Mouse (Mus musculus) layer of hippocampus, postnatal 10 days (tissue): ENCODE data around the gene Agbl1. TPM values are rescaled to one million over a fixed set of nuclear protein-coding genes. Genes with fewer than 3 reads are reported as not detected.
"Not testable (repeated sequence)": the region's sequence is repeated elsewhere in the genome, so short reads cannot be mapped to it uniquely, and the experiment has no call there.

Experiments
- DNase-seq, 2 experiments: peaks; one replicate each; pipeline ENCODE4 v3.0.0; 2021; ENCODE audit warnings: low spot score in 2 of 2
- total RNA-seq, 2 experiments: library from RNA; stranded (reverse); gene quantifications; 2 replicates each; pipeline ENCODE4 v1.2.3; 2021

Agbl1 gene
- total RNA-seq, 2 experiments from 2014 or later = 0.37 to 0.40 TPM

DNA sequence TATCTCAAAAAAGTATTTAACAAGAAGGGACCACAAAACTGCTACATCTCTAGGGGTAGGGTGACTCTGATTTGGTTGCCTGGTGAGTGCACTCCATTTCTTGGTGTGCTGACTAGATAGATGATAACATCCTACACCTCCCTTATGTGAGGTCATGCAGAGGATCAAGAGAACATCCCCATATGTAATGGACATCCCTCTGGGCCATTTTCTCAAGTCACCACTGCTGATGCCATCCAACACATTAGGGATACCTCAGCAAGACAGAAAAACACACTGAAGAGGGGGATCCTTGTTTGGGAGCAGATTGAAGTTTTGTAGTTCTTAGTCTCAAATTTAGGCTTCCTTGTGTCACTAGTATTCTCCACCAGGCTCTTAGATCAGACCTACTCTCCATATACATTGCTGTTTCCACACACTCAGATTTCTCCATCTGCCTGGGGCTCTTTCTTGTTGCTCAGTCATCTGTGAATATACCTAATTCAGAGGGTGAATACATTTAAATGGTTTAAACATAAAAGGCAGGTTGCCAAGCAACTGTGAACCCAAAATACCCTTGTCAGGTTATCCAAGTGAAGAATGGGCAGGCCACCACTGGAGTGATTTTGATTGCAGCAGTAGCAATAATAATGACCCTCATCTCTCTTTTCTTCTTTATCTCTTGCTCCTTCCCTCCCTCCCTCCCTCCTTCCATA, 331.0 kb downstream of the Agbl1 start:
- no peak for DNase-seq

DNA sequence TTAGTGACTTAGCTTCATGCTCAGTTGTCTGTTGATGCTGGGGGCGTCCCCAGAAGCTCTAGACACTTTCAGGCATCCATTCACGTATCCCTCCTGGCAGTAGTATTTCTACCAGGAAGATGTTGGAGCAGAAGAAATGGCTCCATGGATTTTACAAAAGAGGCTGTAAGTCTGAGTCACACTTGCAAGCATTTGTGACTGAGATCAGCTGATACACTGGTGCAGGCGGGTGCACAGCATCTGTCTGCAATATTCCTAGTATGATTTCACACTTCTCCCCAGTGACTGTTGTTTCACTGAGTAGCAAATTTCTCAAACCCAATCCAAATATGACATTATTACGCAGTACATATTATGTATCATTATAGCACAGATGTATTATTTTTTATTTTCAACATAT, 332.8 kb downstream of the Agbl1 start:
- DNase-seq = no peak

DNA sequence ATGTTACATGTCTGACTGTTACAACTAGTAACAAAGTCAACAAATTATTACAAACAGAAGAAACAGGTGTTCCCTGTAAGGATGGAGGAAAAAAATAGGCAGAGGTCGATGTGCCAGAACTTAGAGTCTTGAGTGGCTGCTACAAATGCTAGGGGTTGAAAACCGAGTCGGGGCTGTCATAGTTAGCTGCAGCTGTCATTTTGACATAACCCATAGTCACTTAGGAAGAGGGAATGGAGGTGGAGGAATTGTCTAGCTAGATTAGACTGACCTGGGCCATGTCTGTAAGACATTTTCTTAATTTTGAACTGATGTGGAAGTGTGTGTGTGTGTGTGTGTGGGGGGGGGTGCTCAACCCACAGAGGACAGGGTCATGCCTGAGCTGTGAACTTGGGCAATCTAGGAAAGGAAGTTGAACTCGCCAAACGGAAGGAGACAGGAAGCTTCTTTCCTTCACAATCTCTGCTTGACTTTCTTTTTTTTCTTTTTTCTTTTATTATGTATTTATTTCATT, 364.9 kb downstream of the Agbl1 start:
- no peak for DNase-seq

DNA sequence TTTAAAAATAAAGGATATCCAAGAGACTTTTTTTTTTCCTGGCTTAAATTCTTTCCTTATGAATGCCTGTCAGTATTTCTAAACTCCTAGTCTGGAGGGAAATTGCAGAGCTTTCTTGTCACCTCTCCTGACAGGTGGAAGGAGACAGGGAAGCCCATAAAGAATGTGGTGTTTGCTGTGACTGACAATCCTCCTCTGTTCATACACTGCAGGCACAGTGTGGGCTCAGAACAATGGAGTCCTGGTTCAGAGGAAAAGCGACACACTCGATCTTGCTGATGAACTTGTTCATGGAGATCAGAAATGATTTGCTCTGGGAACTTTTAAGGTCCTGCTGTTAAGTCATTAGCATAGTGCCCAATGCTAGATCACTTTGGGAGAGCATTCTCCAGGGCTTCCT, 368.1 kb downstream of the Agbl1 start:
- DNase-seq = peak in 1 of 2 experiments; percentile 9

DNA sequence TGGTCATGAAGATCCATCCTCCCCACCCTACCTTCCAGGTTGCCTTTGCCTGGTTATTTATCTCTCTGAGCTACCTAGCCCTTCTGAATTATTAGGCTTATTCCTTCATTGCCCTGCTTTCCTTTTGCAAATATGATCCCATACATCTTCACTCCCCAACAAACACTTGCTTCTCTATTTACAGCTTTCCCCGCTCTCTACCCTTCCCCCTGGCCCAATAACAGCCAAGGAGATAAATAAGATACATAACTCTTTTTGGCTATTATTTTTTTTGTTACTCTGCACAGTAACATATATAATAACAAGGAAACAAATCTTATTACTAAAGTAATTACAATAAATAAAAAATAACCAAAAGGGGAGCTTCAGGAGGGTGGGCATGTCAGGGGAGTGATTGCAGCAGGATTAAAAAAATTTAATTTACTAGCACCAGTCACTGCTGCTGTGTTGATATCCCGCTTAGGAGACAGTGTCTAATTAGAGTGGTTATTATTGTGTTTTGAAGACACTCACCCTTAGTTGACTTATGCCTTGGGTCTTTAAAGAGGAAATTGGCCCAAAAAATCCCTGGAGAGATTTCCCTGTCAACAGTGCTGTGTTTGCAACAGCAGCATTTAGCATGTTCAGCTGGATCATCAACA, 370.5 kb downstream of the Agbl1 start:
- DNase-seq = no peak

DNA sequence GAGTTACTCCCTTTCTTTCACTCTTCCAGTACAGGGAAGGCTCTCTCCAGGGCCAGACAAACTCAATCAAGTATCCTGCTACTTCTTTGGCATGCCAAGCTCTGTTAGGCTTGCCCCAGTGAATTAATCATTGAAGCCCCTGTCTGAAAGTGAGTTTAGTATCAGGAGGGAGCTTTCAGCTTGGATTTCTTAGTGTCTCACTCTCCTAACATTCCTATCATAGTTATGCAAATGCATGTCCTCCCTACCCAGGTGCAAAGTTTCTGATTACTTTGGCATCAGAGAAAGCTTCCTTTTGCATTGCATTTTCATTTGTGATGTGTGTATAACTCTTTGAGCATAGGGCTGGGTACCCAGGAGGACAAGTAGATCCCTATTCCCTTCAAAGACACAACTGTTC, 399.8 kb downstream of the Agbl1 start:
- DNase-seq = no peak

DNA sequence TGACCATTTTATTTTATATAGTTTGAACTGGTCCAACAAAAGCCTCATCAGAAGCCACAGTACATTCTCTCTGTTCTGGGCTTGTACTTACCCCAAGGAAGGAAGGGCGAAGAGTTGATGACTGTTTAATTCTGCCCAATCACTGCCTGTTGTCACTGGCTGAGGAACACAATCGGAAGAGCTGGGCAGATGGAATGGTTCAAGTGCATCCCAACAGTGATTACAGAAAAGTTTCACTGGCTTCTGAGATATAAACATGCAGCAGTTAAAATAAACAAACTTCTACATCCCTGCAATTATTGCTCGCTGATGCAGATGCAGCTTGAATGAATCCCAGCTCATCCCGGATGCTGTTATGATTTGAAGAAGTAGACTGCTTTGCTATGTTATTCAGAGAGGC, 421.3 kb downstream of the Agbl1 start:
- DNase-seq = no peak

DNA sequence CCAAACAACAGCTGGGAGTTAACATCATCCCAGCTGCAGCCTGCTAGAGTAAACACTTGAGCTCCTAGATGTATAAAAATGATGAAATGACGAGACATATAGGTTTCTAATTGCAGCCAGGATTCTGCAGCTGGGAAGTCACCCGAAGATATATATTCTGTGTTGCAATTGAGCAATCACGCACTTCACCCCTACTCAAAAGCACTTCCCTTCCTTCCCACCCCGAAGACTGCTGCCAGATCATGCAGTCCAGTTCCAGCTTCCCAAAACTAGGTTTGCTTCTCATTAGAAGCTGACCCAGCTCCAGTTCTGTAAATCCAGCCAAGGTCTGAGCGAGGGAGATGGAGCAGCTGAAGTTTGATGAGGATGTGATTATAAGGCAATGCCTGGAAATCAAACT, 431.4 kb downstream of the Agbl1 start:
- DNase-seq = peak in 1 of 2 experiments; percentile 5

DNA sequence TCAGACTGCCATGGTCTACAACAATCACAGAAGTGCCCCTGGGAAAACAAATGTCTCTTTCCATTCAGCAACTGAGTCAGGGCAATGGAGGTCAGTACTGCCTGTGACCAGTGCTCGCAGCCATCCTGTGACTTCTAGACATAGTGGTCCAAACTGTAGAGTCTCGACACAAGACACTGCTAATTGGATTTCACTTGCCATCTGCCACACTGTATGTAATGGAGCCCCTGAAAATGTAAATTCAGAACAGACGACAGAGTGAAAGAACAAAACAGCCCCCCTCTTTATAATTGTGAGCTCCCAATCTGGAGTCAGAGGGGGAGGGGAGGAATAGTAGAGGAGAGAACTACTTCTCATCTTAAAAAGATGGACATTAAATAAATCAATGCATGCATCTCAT, 445.2 kb downstream of the Agbl1 start:
- DNase-seq = no peak

DNA sequence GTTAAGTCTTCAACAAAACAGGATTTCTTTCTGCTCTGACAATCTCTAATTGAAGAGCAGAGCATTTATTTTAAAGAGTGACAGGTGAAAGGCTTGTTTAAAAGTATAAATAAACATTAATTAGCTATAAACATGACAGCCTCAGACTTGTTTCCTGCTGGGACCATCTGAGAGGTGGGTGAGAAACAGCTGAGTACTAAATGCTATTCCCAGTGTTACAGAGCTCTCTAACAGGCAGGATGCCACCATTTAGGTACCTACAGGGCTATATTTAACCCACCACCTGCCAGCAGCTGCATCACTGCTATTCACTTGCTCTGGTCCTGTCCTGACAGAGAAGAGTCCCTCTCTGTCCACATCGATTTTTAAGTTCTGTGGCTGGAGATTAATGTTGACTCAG, 471.5 kb downstream of the Agbl1 start:
- no peak for DNase-seq

DNA sequence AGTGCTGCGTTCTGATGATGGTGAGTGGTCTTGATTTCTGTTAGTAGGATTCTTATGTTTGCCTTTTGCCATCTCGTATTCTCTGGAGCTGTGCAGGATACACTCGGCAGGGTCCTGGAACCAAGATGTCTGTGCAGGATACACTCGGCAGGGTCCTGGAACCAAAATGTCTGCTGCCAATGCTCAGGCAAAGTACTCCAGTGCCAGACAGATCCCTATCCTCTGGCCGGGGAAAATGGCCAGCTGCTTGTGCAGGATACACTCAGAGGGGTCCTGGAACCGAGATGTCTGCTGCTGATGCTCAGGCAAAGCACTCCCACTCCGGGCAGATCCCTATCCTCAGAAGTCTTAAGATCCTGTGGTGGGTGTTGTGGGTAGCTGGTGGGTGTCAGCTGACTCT, 502.5 kb downstream of the Agbl1 start:
- DNase-seq = not testable (repeated sequence)

DNA sequence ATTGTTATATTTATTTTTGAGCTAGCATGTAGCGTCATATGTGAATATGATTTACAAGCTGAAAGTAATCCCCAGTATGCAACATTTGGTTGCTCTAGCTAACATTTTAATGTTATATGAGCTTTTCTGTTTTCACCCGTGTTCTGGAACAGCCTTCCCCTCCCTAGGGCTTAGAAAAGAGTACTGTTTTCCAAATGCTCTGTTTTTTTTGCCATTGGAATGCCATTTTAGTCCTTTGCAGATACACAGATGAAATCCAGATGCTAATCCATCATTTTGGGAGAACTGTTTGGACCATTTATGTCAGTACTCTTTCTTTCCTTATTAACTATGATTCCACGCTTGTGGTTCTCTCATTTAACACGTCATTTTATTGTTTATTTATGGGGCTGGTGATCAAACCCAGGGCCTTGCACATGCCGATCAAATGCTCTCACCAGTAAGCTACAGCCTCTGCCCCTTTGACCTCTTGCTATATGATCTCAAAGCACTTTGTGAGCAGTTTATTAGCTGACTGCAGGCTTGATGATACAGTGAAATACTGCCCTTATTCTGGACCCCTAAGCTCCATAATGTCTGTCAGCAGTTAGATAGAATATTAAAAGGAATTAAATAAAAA, 547.7 kb downstream of the Agbl1 start:
- no peak for DNase-seq

DNA sequence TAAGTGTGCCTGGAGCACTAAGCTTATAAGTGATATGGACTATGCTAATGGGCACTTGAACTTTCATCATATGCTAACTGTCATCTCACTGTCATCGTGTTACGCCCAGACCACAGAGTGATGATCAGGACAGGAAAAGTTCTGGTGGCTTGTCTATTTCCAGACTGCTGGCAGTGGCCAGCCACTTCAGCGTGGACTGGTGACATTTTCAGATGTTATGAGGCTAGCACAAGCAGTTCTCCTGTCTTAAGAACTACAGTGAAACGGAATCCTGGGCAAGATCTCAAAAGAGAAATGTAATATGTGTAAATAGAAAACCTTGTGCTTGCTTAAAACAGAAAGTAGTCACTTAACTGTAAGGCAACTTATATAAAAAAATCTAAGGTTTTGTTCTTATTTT, 550.8 kb downstream of the Agbl1 start:
- no peak for DNase-seq

DNA sequence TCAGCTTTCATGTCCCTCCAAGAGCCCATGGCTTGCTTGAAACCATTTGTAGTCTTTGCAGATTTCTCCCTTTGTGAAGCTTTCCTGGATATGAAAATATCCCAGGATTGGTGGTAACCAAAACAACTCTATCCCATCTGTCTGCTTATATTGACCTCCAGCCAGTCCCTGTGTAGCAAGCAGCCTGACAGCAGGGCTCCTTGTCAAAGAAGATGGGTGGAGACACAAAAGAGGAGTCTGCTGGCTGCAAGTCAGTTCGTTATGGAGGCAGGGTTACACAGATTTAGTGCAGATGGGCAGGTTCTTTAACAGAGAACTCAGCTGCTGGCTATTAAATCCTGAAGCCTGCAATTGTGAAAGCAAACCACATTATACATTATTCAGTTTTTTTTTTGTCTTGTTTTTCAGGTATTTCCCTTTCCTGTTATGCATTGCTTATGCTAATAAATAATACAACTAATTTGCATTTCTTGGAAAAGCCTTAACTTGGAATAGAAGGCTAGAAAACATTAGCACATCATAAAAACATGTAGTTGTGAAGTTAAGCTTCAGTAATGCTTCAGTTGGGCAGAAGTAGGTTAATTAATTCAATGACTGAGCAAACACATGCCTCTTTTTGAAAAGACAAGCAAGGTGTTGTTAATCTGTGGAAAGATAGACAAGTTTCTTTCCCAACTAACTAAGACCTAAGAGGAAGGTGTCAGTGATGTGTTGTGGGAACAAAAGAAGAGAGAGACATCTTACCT, 559.0 kb downstream of the Agbl1 start:
- DNase-seq = peak in 1 of 2 experiments; percentile 17

DNA sequence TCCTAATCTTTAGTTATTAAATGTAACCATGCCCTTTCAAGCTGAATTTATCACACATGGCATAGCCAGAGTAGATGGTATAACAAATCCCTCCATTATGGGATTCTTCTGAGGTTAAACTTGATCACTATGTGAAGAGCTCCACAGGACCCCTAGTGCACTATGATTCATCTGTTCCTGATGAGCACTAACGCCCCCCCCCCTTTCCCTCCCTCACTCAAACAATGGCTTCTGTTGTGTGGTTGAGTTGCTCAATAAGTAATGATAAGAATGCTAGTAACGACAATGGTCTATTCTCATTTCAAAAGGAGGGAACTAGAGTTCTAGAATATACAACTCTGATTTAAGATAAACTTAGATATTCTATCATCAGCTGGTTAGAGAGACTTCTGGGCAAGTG, 560.4 kb downstream of the Agbl1 start:
- DNase-seq = no peak

DNA sequence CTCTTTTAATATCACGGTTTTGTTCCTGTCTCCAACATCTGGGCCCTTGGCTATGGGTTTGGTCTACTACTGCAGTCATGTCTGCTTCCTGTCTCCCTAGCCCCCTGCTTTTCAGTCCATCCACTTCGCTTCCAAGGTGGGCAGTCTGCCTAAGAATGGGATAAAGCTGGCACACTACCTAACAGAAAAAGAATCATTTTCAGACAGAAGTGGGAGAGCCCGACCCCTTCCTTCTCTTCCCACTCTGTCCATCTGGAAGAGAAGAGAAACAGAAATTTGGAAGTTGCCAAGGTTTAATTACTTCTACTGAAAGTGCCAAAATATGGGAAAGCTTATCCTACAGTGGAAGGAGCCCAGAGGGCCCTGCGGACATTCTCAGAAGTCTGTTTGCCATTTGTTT, 561.6 kb downstream of the Agbl1 start:
- peak in 1 of 2 experiments; percentile 20 for DNase-seq

DNA sequence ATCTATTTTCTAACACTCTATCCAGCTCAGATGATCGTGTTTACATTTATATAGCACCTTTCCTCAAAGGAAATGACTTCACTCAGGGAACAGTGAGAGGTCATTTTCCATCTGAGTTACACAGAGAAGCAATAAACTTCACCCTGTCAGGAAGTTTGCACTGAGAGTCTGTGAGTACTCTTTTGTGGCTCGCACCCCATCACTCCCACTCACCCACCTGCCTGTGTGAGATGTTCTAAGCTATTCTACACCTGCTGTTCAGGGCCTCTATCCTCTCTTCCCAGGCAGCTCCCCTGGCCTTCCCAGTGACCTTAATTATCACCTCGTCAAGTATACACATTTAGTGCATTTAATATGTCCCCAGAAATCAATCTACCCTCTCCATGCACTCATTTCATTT, 580.3 kb downstream of the Agbl1 start:
- DNase-seq = no peak

DNA sequence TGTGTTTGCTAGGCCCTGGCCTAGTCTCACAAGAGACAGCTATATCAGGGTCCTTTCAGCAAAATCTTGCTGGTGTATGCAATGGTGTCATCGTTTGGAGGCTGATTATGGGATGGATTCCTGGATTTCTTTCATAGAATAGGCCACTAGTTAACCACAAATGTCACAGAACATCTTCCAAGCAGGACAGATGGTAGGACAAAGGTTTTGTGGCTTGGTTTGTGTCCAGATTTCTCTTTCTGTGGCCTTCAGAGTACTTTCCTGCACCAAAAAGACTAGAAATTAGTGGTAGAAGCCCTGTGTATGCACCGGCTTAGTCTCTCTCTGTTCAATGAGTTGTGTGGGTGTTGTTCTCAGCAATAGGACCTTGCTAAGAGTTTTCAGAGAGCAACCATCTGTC, 590.9 kb downstream of the Agbl1 start:
- no peak for DNase-seq

DNA sequence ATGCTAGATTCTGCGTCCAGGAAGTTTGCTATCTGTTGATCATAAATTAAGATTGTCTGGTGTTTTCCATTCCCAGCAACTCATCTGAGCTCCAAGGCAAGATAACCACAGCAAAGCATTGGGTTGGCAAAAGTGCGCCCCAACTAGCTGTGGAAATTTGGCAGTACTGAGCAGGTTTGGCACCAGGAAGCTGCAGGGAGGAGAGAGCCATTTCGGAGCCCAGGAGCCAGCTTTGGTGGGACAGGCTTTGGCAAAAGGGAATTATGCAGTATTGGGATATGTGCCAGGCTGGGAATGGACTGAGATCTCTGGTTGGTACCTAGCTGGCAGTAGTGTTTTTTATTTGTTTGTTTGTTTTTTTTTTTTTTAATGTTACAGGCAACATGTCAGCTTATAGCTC, 612.5 kb downstream of the Agbl1 start:
- peak; percentile 33 to 46 for DNase-seq

DNA sequence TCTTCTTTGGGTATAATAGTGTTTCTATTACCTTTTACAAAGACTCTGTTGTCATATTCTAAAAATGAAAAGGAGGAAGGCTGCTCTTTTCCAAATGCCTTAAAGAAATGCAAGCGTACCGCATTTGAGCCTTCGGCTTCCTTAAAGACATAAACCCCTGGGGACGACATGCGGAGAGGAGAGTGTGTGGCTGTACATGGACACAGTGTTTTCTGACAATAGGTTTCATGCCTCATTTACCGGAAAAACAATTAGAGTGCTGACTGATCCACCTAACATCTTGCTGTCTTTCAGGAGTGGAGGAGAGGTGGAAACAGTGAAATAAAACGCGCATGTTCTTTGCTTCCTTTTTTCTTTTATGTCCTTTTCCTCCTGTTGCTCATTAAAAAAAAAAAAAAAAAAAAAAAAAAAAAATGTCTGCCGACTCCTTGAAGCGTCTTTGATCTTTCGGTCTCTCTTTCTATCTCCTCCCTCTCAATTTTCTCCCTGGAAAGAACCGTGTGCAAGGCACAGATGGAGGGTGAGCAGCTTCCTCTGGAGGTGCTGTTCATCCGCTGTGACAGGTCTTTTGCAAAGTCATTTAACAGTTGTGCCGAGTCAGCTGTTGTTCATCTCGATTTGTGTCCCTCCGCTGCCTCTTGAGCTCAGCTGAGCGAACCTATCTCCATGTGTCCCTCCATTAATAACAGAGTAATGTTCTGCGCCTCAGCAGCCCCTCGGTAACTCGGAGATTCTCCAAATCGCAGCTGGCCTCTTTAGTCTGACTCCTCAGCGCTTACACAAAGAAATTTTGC, 659.9 kb downstream of the Agbl1 start:
- DNase-seq = peak; percentile 21 to 41

DNA sequence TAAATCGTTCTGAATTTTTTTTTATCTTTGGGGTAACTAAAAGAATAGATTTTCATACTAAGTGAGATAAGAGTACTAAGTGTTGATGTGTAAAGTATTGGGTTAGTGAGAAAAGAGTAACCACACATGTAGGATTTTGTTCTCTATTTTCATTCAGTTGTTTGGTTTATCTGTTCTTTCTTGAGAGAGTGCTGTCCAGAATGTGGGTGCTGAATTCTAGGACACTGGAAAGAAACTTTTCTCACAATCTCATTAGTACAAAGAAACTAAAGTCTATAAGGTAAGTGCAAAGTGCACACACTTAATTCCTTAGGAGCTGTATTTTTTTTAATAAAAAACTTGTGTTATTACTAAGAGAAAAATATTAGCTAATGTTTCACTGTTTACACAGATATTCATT, 674.4 kb downstream of the Agbl1 start:
- DNase-seq = no peak
